Mouse (Mus musculus) thymus, adult 18-20 months (tissue): ENCODE measurements around the gene Klk7.

Experiments
- DNase-seq, 2 experiments: peaks; one replicate each; pipeline ENCODE4 v3.0.0; 2022; ENCODE audit warnings: mixed read lengths in 2 of 2

The Klk7 gene

GRCm38 (mm10) chr7:43797844-43798462 lies 13.1 kb upstream of the Klk7 start:
- DNase-seq, result peak; percentile 22 to 36

GRCm38 (mm10) chr7:43799876-43800275 lies 11.2 kb upstream of the Klk7 start:
- DNase-seq, result no peak

GRCm38 (mm10) chr7:43815211-43815610 lies 4.1 kb downstream of the Klk7 start:
- no peak for DNase-seq

- no peak for DNase-seq
Measured at GRCm38 (mm10) chr7:43816746-43817145, 5.7 kb downstream of the Klk7 start.

GRCm38 (mm10) chr7:43821581-43821980 lies 10.5 kb downstream of the Klk7 start:
- no peak for DNase-seq

GRCm38 (mm10) chr7:43824199-43824598 lies 13.1 kb downstream of the Klk7 start, which contains the start of gene Klk6:
Klk6 (plus strand) TSS chr7:43824499.
- DNase-seq, result no peak

- no peak for DNase-seq
Measured at GRCm38 (mm10) chr7:43826056-43826455, 15.0 kb downstream of the Klk7 start.

GRCm38 (mm10) chr7:43827706-43828105 lies 16.6 kb downstream of the Klk7 start:
- no peak for DNase-seq

GRCm38 (mm10) chr7:43829006-43829405 lies 17.9 kb downstream of the Klk7 start:
- no peak for DNase-seq

GRCm38 (mm10) chr7:43841701-43842100 lies 30.6 kb downstream of the Klk7 start, which contains the start of gene Klk5:
Klk5 (plus strand) TSS chr7:43841971.
- DNase-seq, result no peak

- DNase-seq, result no peak
Measured at GRCm38 (mm10) chr7:43843801-43844200, 32.7 kb downstream of the Klk7 start.

- no peak for DNase-seq
Measured at GRCm38 (mm10) chr7:43851616-43852015, 40.5 kb downstream of the Klk7 start.

GRCm38 (mm10) chr7:43854642-43855380 lies 43.7 kb downstream of the Klk7 start:
- DNase-seq, result no peak

- DNase-seq, result no peak
Measured at GRCm38 (mm10) chr7:43855709-43856108, 44.6 kb downstream of the Klk7 start.

GRCm38 (mm10) chr7:43856307-43856706 lies 45.2 kb downstream of the Klk7 start:
- no peak for DNase-seq

- DNase-seq, result no peak
Measured at GRCm38 (mm10) chr7:43857501-43857900, 46.4 kb downstream of the Klk7 start.

- no peak for DNase-seq
Measured at GRCm38 (mm10) chr7:43860411-43860810, 49.3 kb downstream of the Klk7 start.
